14 mouse cellular contexts compared by ENCODE assay signal in genomic region chr19:21623410-21624147, GRCm38 (mm10). TPM values are rescaled to one million over a fixed set of nuclear protein-coding genes. Genes with fewer than 3 reads are reported as not detected.
DNase-seq lines count a peak whose midpoint lies in the region; ATAC-seq lines count a peak whose summit lies in the region.
"Had no signal": no experiment of that assay in that cellular context is flagged by ENCODE, and none has a peak within 500 bp of the region (broad histone marks: within the 10 kb centered on the region; RNA-seq: fewer than 3 reads in every experiment).

No protein-coding gene starts in this region.

- 81% methylated on average over 3 of the region's 3 CpGs for WGBS in liver, embryonic 11.5 days

- no peaks in the 10 kb centered on the region for H3K9me3 ChIP-seq in liver, embryonic 11.5 days (ENCODE audit: control insufficient read depth, low read length)
- no peaks in the 10 kb centered on the region for H3K9me3 ChIP-seq in megakaryocyte, embryonic 14.5 days
- H3K9me3 ChIP-seq: midbrain, embryonic 12.5 days; neural tube, embryonic 12.5 days had no signal

- H3K27ac ChIP-seq in liver, embryonic 11.5 days (ENCODE audit: low read depth, low read length), result no peak overlapping the region
- H3K27ac ChIP-seq: liver, embryonic 14.5 days; midbrain, embryonic 12.5 days; neural tube, embryonic 12.5 days had no signal

- H3K9ac ChIP-seq in liver, embryonic 11.5 days (ENCODE audit: low read depth, low read length), result no peak overlapping the region
- H3K9ac ChIP-seq: liver, embryonic 14.5 days; midbrain, embryonic 12.5 days; neural tube, embryonic 12.5 days had no signal

- H3K4me3 ChIP-seq in liver, embryonic 11.5 days (ENCODE audit: low read depth, low read length), result no peak overlapping the region
- peak overlapping the region; percentile 54 for H3K4me3 ChIP-seq in megakaryocyte, embryonic 14.5 days (replicated peaks)
- H3K4me3 ChIP-seq: midbrain, embryonic 12.5 days; neural tube, embryonic 12.5 days had no signal

- no peaks in the 10 kb centered on the region for H3K27me3 ChIP-seq in liver, embryonic 11.5 days (replicated peaks; ENCODE audit: control insufficient read depth, insufficient read depth, low read length)
- H3K27me3 ChIP-seq in megakaryocyte, embryonic 14.5 days (replicated peaks), result no peaks in the 10 kb centered on the region
- H3K27me3 ChIP-seq: midbrain, embryonic 12.5 days; neural tube, embryonic 12.5 days had no signal

- no peak overlapping the region for H3K4me2 ChIP-seq in liver, embryonic 11.5 days
- H3K4me2 ChIP-seq: midbrain, embryonic 12.5 days; neural tube, embryonic 12.5 days had no signal

- peak; percentile 78 for DNase-seq in adrenal gland, postnatal 10 days
- DNase-seq in adrenal gland, adult 18-20 months (ENCODE audit: low spot score in 2 of 2), result no peak
- no peak for DNase-seq in liver, embryonic 11.5 days (ENCODE audit: low spot score)
- no peak for DNase-seq in liver
- DNase-seq in adrenal gland, postnatal 25 days, result peak; percentile 43
- DNase-seq in urinary bladder, postnatal 25 days (ENCODE audit: low spot score), result no peak
- DNase-seq in frontal cortex, postnatal 36 days (ENCODE audit: low spot score in 2 of 2), result no peak
- DNase-seq: kidney, adult 8-10 months; right cerebral cortex, postnatal 14 days had no signal

- no peaks in the 10 kb centered on the region for H3K36me3 ChIP-seq in liver, embryonic 11.5 days (ENCODE audit: control insufficient read depth, insufficient read depth, low read length)
- peaks cover 19% of the 10 kb centered on the region for H3K36me3 ChIP-seq in megakaryocyte, embryonic 14.5 days (replicated peaks; ENCODE audit: low read length)
- H3K36me3 ChIP-seq: midbrain, embryonic 12.5 days; neural tube, embryonic 12.5 days had no signal

- 0 out of 2 replicates have a peak, but pooled peaks have one; percentile 20 for ATAC-seq in liver, embryonic 11.5 days (replicated peaks; ENCODE audit: low FRiP score)
- ATAC-seq: forebrain, embryonic 14.5 days had no signal

- peaks cover 5% of the 10 kb centered on the region; the same call in 1 of the 2 replicates for H3K4me1 ChIP-seq in liver, embryonic 11.5 days (replicated peaks; ENCODE audit: control insufficient read depth, insufficient read depth, low read length)
- peaks cover 55% of the 10 kb centered on the region for H3K4me1 ChIP-seq in megakaryocyte, embryonic 14.5 days
- H3K4me1 ChIP-seq: midbrain, embryonic 12.5 days; neural tube, embryonic 12.5 days had no signal

RNA-seq across cellular contexts. Expression of gene 1110059E24Rik, which starts 29.2 kb away (rescaled TPM):
- total RNA-seq in adrenal gland, postnatal 10 days (2021), result 10 to 100 TPM; 31.6 to 36.4 TPM
- 10 to 100 TPM; 20.8 TPM for total RNA-seq in adrenal gland, adult 18-20 months (2021)
- polyA plus RNA-seq in liver, embryonic 11.5 days (2014; fragmentation: Nextera tagmentation; extraction: Ambion mirVana), result 35.4 and 36.6 TPM in 2 replicates
- 33.9 and 35.0 TPM in 2 replicates for total RNA-seq in adrenal gland, postnatal 25 days (2021)
- polyA plus RNA-seq in megakaryocyte, embryonic 14.5 days (2012; ENCODE audit: insufficient read depth, low replicate concordance), result 5.4 TPM in 1 of 2 replicates, not detected in the other

RNA-seq across cellular contexts. Expression of gene Abhd17b, which starts 29.4 kb away (rescaled TPM):
- total RNA-seq in adrenal gland, postnatal 10 days (2021), result 10 to 100 TPM; 52.8 to 52.9 TPM
- 10 to 100 TPM; 31.8 to 42.6 TPM for total RNA-seq in adrenal gland, adult 18-20 months (2021)
- 17.7 and 18.3 TPM in 2 replicates for polyA plus RNA-seq in liver, embryonic 11.5 days (2014; fragmentation: Nextera tagmentation; extraction: Ambion mirVana)
- total RNA-seq in adrenal gland, postnatal 25 days (2021), result 50.8 and 52.4 TPM in 2 replicates
- polyA plus RNA-seq in megakaryocyte, embryonic 14.5 days (2012; ENCODE audit: insufficient read depth, low replicate concordance), result 2.5 and 10.1 TPM in 2 replicates

Comparison
In these comparisons a context has a peak if more than half of its experiments do, and no peak if none do; other contexts are left out.
1. DNase-seq: peak in adrenal gland, postnatal 10 days (single experiment) and adrenal gland, postnatal 25 days (single experiment); none in adrenal gland, adult 18-20 months (0 of 2), liver, embryonic 11.5 days (single experiment), liver (single experiment), urinary bladder, postnatal 25 days (single experiment) and frontal cortex, postnatal 36 days (0 of 2).